Mouse (Mus musculus): ENCODE measurements around the gene Hvcn1.

GRCm38 (mm10) chr5:122285029-122285766 is 78.6 kb downstream of the Hvcn1 start:
- TF ChIP-seq CTCF (IDR thresholded peaks at IDR 0.05; ENCODE audit: low read depth), result peak; percentile 52
- TF ChIP-seq EP300 (IDR thresholded peaks at IDR 0.05; ENCODE audit: low read depth), result no peak
